Mouse (Mus musculus): ENCODE data around the gene Tnnc2.
A peak's percentile ranks its signal among the peaks of the same experiment; 100 is the strongest.

Gene Tnnc2

DNA sequence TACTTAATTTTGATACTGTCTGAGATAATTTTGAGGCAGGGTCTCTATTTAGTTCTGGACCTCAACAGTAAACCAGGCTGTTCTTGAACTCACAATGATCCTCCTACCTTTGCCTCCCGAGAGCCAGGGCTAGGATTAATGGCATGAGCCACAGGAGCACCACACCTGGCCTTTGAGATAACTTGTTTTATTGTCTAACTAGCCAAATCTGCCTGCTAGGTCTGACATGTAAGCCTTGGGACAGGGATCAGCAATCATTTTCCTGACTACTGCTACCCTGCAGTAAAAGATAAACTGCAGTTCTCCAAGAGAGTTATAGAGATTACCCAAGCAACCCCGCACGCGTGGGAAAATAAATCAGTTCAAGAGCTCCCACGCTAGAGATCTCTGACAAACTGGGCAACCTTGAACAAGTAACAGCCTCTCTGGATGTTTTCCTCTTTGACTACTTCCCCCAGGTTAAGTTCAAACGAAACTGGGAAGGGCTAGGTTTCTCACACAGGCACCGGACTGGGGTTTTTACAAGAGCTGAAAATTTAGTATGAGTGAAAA lies 5.2 kb upstream of the Tnnc2 start:
- peaks cover 48% of the 10 kb centered on the region for H3K4me1 ChIP-seq (replicated peaks; ENCODE audit: low read depth, low read length)
- no peak for TF ChIP-seq POU5F1 (IDR thresholded peaks at IDR 0.05; ENCODE audit: borderline replicate concordance, low read length)
- TF ChIP-seq NANOG (IDR thresholded peaks at IDR 0.05; ENCODE audit: borderline replicate concordance, low read length) = no peak
- TF ChIP-seq CTCF (conservative IDR thresholded peaks at IDR 0.05; ENCODE audit: low read length) = no peak
- peak overlapping the region; percentile 88 for H3K4me3 ChIP-seq (replicated peaks; ENCODE audit: low read length)
- H3K36me3 ChIP-seq (ENCODE audit: insufficient read depth, low read length) = peaks cover 9% of the 10 kb centered on the region
- H3K27me3 ChIP-seq (ENCODE audit: insufficient read depth, low read length) = peaks cover 20% of the 10 kb centered on the region
- H3K9me3 ChIP-seq (ENCODE audit: low read length) = no peaks in the 10 kb centered on the region

DNA sequence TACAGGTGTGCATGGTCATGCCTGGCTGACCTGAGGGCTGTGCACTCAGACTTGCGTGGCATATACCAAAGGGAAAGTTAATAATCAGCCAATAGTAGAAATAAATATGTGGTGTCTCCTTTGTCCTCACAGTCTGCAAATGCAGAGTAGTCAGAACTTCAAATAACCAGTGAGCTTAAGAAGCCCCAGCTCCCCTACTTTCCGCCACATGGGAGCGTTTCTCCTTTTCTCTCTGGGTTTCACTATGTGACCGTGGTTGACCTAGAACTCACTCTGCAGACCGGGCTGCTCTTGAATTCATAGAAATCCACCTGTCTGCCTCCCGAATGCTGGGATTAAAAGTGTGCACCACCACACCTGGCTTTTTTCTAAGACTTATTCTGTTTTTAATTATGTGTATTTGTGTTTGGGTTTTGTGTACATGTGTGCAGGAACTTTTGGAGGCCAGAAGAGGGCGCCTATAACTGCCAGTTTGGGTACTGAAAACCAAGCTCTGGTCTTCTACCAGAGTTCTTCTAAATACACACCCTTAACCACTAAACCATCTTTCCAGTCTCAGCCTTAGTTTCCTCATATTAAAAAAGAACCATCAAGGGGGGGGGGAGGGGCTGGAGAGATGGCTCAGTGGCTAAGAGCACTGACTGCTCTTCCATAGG lies 4.3 kb upstream of the Tnnc2 start:
- Histone ChIP-seq H3K4me1 (replicated peaks; ENCODE audit: low read depth, low read length) (peaks cover 46% of the 10 kb centered on the region), H3K9me3 (ENCODE audit: low read length) (no peaks in the 10 kb centered on the region), H3K4me3 (replicated peaks; ENCODE audit: low read length) (no peak overlapping the region), H3K36me3 (ENCODE audit: insufficient read depth, low read length) (peaks cover 7% of the 10 kb centered on the region), H3K27me3 (ENCODE audit: insufficient read depth, low read length) (peaks cover 26% of the 10 kb centered on the region)
- TF ChIP-seq CTCF (conservative IDR thresholded peaks at IDR 0.05; ENCODE audit: low read length) = peak; percentile 63
- TF ChIP-seq NANOG (IDR thresholded peaks at IDR 0.05; ENCODE audit: borderline replicate concordance, low read length) = no peak

DNA sequence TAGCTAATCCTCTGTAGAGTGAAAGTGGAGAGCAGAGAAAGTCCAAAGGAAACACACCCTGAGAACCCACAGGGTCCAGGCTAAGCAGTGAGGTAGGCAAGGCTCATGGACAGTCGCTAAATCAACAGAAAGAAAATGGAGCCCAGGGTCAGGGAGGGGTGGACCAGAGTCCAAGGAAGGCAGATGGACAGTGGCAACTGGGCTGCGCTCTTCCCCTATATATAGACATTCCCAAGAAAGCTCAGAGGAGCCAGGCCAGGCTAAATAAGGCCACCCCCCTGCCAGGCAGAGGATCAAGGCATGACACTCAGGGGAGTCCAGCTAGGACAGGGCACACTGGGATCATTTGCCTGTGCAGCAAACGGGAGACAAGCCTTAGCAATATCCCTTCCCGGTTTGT lies 2.1 kb upstream of the Tnnc2 start:
- TF ChIP-seq CTCF (conservative IDR thresholded peaks at IDR 0.05; ENCODE audit: low read length) (no peak), POU5F1 (IDR thresholded peaks at IDR 0.05; ENCODE audit: borderline replicate concordance, low read length) (no peak), NANOG (IDR thresholded peaks at IDR 0.05; ENCODE audit: borderline replicate concordance, low read length) (no peak)
- Histone ChIP-seq H3K36me3 (ENCODE audit: insufficient read depth, low read length) (no peaks in the 10 kb centered on the region), H3K9me3 (ENCODE audit: low read length) (no peaks in the 10 kb centered on the region), H3K4me3 (replicated peaks; ENCODE audit: low read length) (no peak overlapping the region), H3K27me3 (ENCODE audit: insufficient read depth, low read length) (peaks cover 46% of the 10 kb centered on the region), H3K4me1 (replicated peaks; ENCODE audit: low read depth, low read length) (peaks cover 36% of the 10 kb centered on the region)

DNA sequence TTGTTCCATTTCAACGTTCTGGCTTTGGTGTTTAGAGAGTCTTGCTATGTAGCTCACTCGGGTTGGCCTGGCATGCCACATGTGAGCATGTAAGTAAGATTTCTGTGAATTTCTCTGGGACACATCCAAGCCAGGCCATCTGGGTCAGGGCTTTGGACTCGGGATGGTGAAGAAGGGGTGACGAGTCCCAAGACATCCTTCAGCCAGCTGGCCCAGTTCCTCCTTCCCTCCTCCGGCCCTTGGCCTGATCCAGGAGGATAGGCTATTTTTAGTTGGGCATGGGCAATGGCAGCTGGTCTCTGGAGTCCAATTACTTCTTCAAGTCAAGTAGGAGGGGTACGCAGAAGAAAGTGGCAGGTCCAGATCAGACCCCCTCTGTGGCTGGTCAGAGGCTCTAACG lies 958 bp downstream of the Tnnc2 start:
- TF ChIP-seq NANOG (IDR thresholded peaks at IDR 0.05; ENCODE audit: borderline replicate concordance, low read length) (no peak), POU5F1 (IDR thresholded peaks at IDR 0.05; ENCODE audit: borderline replicate concordance, low read length) (no peak), CTCF (conservative IDR thresholded peaks at IDR 0.05; ENCODE audit: low read length) (no peak)
- H3K4me1 ChIP-seq (replicated peaks; ENCODE audit: low read depth, low read length) = peaks cover 28% of the 10 kb centered on the region

DNA sequence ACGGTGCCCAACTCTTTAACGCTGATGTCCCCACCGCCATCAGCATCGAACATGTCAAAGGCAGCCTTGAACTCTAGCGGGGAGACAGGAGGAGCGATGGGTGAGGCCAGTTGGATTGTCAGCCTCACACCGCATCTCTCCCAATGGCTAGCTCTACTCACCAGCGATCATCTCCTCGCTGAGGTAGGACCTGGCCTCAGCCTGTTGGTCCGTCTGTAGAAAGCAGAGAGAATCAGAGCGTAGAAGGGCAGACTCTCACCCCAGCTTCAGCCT lies 1.8 kb downstream of the Tnnc2 start:
- peaks cover 37% of the 10 kb centered on the region for H3K4me1 ChIP-seq (replicated peaks; ENCODE audit: low read depth, low read length)
- TF ChIP-seq NANOG (IDR thresholded peaks at IDR 0.05; ENCODE audit: borderline replicate concordance, low read length) (no peak), CTCF (conservative IDR thresholded peaks at IDR 0.05; ENCODE audit: low read length) (no peak)
- H3K36me3 ChIP-seq (ENCODE audit: insufficient read depth, low read length) = peaks cover 14% of the 10 kb centered on the region
- H3K4me3 ChIP-seq (replicated peaks; ENCODE audit: low read length) = 0 out of 2 replicates have a peak overlapping the region, but pooled peaks have one; percentile 64
- H3K27me3 ChIP-seq (ENCODE audit: insufficient read depth, low read length) = peaks cover 46% of the 10 kb centered on the region
- no peaks in the 10 kb centered on the region for H3K9me3 ChIP-seq (ENCODE audit: low read length)

More for the DNA sequence above, 958 bp downstream of the Tnnc2 start:
- H3K9me3 ChIP-seq (ENCODE audit: low read length) = no peaks in the 10 kb centered on the region
- H3K27me3 ChIP-seq (ENCODE audit: insufficient read depth, low read length) = peaks cover 46% of the 10 kb centered on the region
- H3K36me3 ChIP-seq (ENCODE audit: insufficient read depth, low read length) = peaks cover 5% of the 10 kb centered on the region; the same call in 1 of the 2 replicates
- H3K4me3 ChIP-seq (replicated peaks; ENCODE audit: low read length) = no peak overlapping the region

DNA sequence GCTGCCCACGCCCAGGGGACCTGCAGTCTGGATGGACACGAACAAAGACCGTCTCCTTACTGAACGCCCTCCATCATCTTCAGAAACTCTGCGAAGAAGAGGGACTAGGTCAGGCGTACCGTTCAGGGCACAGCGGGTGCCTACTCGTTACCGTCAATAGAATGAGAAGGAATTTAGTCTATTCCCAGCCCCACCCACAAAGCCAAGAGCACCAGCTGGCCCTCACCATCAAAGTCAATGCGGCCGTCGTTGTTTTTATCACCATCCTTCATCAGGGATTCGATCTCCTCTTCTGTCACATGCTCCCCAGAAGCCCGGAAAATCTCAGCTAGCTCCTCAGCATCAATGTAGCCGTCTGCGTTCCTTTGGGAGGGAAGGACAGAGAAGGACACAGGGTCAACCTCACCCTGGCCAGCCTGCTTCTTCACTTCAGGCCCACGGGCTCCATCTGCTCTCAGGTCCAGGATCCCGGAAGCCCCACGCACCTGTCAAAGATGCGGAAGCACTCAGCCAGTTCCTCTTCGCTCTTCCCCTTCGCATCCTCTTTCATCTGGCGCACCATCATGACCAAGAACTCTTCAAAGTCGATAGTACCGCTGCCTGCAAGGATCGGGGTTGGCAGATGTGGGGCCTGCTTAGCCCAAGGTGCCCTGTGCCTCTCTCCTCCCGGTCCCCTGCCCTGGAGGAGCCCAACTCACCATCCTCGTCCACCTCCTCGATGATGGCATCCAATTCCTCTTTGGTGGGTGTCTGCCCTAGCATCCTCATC lies 2.3 kb downstream of the Tnnc2 start:
- TF ChIP-seq CTCF (conservative IDR thresholded peaks at IDR 0.05; ENCODE audit: low read length) (no peak), NANOG (IDR thresholded peaks at IDR 0.05; ENCODE audit: borderline replicate concordance, low read length) (no peak), POU5F1 (IDR thresholded peaks at IDR 0.05; ENCODE audit: borderline replicate concordance, low read length) (no peak)
- Histone ChIP-seq H3K4me1 (replicated peaks; ENCODE audit: low read depth, low read length) (peaks cover 42% of the 10 kb centered on the region), H3K4me3 (replicated peaks; ENCODE audit: low read length) (peak overlapping the region; percentile 64), H3K27me3 (ENCODE audit: insufficient read depth, low read length) (peaks cover 43% of the 10 kb centered on the region), H3K36me3 (ENCODE audit: insufficient read depth, low read length) (peaks cover 19% of the 10 kb centered on the region), H3K9me3 (ENCODE audit: low read length) (no peaks in the 10 kb centered on the region)

DNA sequence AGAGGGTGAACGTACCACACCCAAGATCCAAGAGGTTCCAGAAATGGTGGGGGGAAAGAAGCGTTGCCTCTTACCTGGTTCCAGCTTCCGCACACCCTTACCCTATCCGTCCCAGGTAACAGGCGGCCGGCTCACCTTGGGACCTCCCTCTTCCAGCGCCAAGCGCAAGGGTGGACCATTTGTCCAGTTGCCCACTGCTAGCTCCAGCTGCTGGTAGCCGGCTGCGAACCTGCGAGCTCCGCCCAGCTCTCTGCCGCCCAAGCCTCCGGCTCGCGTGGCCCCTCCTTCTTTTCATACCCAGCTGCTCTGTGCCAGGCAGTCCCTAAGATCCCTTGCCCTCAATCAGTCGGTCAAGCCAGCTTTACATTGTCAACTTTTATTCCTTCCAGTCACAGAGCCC lies 3.0 kb downstream of the Tnnc2 start:
- H3K27me3 ChIP-seq (ENCODE audit: insufficient read depth, low read length) = peaks cover 43% of the 10 kb centered on the region
- peaks cover 48% of the 10 kb centered on the region for H3K4me1 ChIP-seq (replicated peaks; ENCODE audit: low read depth, low read length)
- H3K9me3 ChIP-seq (ENCODE audit: low read length) = no peaks in the 10 kb centered on the region
- peaks cover 25% of the 10 kb centered on the region for H3K36me3 ChIP-seq (ENCODE audit: insufficient read depth, low read length)
- H3K4me3 ChIP-seq (replicated peaks; ENCODE audit: low read length) = peak overlapping the region; percentile 64
- TF ChIP-seq CTCF (conservative IDR thresholded peaks at IDR 0.05; ENCODE audit: low read length) (no peak), NANOG (IDR thresholded peaks at IDR 0.05; ENCODE audit: borderline replicate concordance, low read length) (no peak), POU5F1 (IDR thresholded peaks at IDR 0.05; ENCODE audit: borderline replicate concordance, low read length) (no peak)

DNA sequence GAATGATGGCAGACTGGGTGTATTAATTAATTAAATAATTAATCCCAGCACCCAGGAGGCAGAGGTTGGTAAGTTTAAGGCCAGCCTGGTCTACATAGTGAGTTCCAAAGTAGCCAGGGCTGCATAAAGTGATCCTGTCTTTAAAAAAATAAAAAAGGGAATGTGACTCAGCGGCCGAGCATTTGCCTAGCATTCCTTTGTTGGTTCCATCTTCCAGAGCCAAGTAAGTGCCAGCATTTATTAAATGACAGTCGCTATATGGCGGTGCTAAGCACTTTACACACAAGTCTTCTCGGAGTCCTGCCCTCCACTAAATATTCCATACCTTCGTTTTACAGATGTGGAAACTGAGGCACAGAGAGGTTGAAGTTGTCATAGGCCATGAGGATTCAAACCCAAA lies 3.6 kb downstream of the Tnnc2 start:
- Histone ChIP-seq H3K4me3 (replicated peaks; ENCODE audit: low read length) (peak overlapping the region; percentile 64; the same call in 1 of the 2 replicates), H3K36me3 (ENCODE audit: insufficient read depth, low read length) (peaks cover 32% of the 10 kb centered on the region), H3K9me3 (ENCODE audit: low read length) (no peaks in the 10 kb centered on the region), H3K27me3 (ENCODE audit: insufficient read depth, low read length) (peaks cover 43% of the 10 kb centered on the region), H3K4me1 (replicated peaks; ENCODE audit: low read depth, low read length) (peaks cover 55% of the 10 kb centered on the region)
- TF ChIP-seq CTCF (conservative IDR thresholded peaks at IDR 0.05; ENCODE audit: low read length) (no peak), NANOG (IDR thresholded peaks at IDR 0.05; ENCODE audit: borderline replicate concordance, low read length) (no peak), POU5F1 (IDR thresholded peaks at IDR 0.05; ENCODE audit: borderline replicate concordance, low read length) (no peak)
